Mouse (Mus musculus): Measurements from ENCODE around the gene Sptbn1. TPM values are rescaled to one million over a fixed set of nuclear protein-coding genes. Genes with fewer than 3 reads are reported as not detected.

Sptbn1 gene
- total and polyA plus RNA-seq, 2 experiments from 2014 or later: 150 to 328 TPM

GRCm38 (mm10) chr11:30283710-30284109 lies 15.7 kb upstream of the Sptbn1 start:
- no peak for TF ChIP-seq CTCF (IDR thresholded peaks at IDR 0.05; ENCODE audit: low read depth)
- no peak overlapping the region for H3K27ac ChIP-seq (ENCODE audit: low read depth, low read length)
- no peak overlapping the region for H3K4me2 ChIP-seq (ENCODE audit: low read depth)
- no peaks in the 10 kb centered on the region for H3K36me3 ChIP-seq (ENCODE audit: insufficient read depth)
- H3K4me3 ChIP-seq (ENCODE audit: low read depth, low read length): no peak overlapping the region
- no peak overlapping the region for H3K9ac ChIP-seq
- H3K27me3 ChIP-seq (ENCODE audit: insufficient read depth, low read length): no peaks in the 10 kb centered on the region
- no peak for ATAC-seq
- no peak for DNase-seq
- no peaks in the 10 kb centered on the region for H3K4me1 ChIP-seq (ENCODE audit: insufficient read depth)
- WGBS: 51% methylated on average over 2 of the region's 2 CpGs
- no peaks in the 10 kb centered on the region for H3K9me3 ChIP-seq (ENCODE audit: low read length)

DNA sequence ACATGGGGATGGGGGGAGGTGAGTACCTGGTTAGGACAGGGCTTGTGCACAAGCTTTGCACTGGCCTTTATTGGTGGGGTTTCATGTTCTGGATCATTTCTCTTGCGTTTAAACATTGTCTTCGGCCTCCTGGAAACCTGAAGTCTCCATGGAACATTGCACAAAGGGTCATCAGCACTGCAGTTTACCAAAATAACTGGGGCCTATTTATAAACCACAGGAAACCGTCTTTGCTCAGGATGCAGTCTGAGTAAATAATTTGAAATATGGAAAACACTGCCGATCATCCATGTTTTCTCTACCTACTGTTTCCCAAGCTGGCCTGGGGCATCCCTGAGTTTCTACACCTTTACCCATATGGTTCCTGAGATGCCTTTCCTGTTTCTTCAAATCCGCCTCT lies 13.1 kb upstream of the Sptbn1 start:
- Histone ChIP-seq H3K4me2 (ENCODE audit: low read depth) (no peak overlapping the region), H3K4me1 (ENCODE audit: insufficient read depth) (no peaks in the 10 kb centered on the region), H3K27ac (ENCODE audit: low read depth, low read length) (no peak overlapping the region), H3K36me3 (ENCODE audit: insufficient read depth) (no peaks in the 10 kb centered on the region), H3K9me3 (ENCODE audit: low read length) (0 out of 2 replicates have a peak, but pooled peaks cover 3% of the 10 kb centered on the region), H3K27me3 (ENCODE audit: insufficient read depth, low read length) (no peaks in the 10 kb centered on the region), H3K4me3 (ENCODE audit: low read depth, low read length) (no peak overlapping the region), H3K9ac (no peak overlapping the region)
- no peak for ATAC-seq
- WGBS: 87% methylated on average over 5 of the region's 5 CpGs
- TF ChIP-seq CTCF (IDR thresholded peaks at IDR 0.05; ENCODE audit: low read depth): no peak
- DNase-seq: no peak

- DNase-seq: no peak
- Histone ChIP-seq H3K27me3 (ENCODE audit: insufficient read depth, low read length) (no peaks in the 10 kb centered on the region), H3K4me3 (ENCODE audit: low read depth, low read length) (no peak overlapping the region), H3K36me3 (ENCODE audit: insufficient read depth) (no peaks in the 10 kb centered on the region), H3K9me3 (ENCODE audit: low read length) (0 out of 2 replicates have a peak, but pooled peaks cover 3% of the 10 kb centered on the region), H3K4me2 (ENCODE audit: low read depth) (no peak overlapping the region), H3K27ac (ENCODE audit: low read depth, low read length) (no peak overlapping the region), H3K9ac (no peak overlapping the region), H3K4me1 (ENCODE audit: insufficient read depth) (no peaks in the 10 kb centered on the region)
- WGBS: 83% methylated on average over 5 of the region's 5 CpGs
- ATAC-seq: no peak
- TF ChIP-seq CTCF (IDR thresholded peaks at IDR 0.05; ENCODE audit: low read depth): no peak
Measured at GRCm38 (mm10) chr11:30279278-30279677, 11.3 kb upstream of the Sptbn1 start.

DNA sequence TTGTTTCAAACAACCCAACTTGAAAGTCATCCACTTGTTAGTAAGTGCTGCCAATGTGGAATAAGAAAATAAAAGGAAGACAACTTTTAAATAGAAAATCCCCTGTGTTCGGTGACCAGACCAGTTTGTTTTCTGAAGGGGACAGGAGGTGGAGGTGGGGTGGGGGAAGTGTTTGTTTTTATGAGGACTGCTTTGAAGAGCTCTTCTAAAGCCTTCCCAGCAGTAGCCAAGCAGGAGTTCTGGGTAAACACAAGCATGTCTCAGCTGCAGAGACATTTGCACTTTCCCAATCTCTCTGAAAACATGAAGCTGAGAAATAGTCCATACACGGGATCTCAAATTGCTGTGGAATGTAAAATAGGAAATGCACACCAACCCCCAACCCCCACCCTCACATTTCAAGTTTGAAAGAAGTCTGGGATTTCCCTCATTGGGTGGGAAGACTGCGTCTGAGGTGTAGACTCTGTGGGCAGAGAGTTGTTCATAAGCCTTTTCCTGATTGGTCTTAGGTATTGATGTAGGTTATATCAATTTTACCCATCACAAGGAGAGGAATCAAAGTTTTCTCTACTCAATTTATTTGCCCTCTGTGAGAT lies 7.6 kb upstream of the Sptbn1 start:
- 73% methylated on average over 3 of the region's 3 CpGs for WGBS

DNA sequence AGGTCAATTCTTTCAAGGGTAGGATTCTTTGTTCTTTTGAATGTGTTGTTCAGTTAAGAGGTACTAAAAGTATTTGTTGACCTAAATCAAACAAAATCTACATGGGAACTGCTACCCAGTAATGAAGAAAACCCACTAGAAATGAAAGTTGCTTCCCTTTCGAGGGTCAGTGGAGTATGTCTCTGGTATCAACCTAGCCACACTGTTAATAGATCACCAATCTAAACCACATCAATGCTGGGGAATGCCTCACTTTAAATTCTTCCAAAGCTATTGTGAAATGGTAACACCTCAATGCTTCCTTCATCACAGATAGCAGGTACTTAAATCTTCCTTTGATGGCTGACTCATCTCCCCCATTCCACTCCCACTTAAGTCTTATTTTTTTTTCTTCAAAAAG lies 1.5 kb upstream of the Sptbn1 start:
- Histone ChIP-seq H3K9ac (no peak overlapping the region), H3K27ac (ENCODE audit: low read depth, low read length) (no peak overlapping the region), H3K27me3 (ENCODE audit: insufficient read depth, low read length) (no peaks in the 10 kb centered on the region), H3K4me1 (ENCODE audit: insufficient read depth) (peaks cover 8% of the 10 kb centered on the region; the same call in 1 of the 2 replicates), H3K4me2 (ENCODE audit: low read depth) (peak overlapping the region; percentile 75), H3K36me3 (ENCODE audit: insufficient read depth) (no peaks in the 10 kb centered on the region), H3K9me3 (ENCODE audit: low read length) (no peaks in the 10 kb centered on the region), H3K4me3 (ENCODE audit: low read depth, low read length) (peak overlapping the region; percentile 99)
- no peak for TF ChIP-seq CTCF (IDR thresholded peaks at IDR 0.05; ENCODE audit: low read depth)
- 79% methylated on average over 1 of the region's 1 CpGs for WGBS
- ATAC-seq: no peak
- DNase-seq: no peak

More for the DNA sequence above, 7.6 kb upstream of the Sptbn1 start:
- Histone ChIP-seq H3K36me3 (ENCODE audit: insufficient read depth) (no peaks in the 10 kb centered on the region), H3K27me3 (ENCODE audit: insufficient read depth, low read length) (no peaks in the 10 kb centered on the region), H3K9me3 (ENCODE audit: low read length) (0 out of 2 replicates have a peak, but pooled peaks cover 3% of the 10 kb centered on the region), H3K4me2 (ENCODE audit: low read depth) (no peak overlapping the region), H3K9ac (no peak overlapping the region), H3K4me3 (ENCODE audit: low read depth, low read length) (no peak overlapping the region), H3K4me1 (ENCODE audit: insufficient read depth) (no peaks in the 10 kb centered on the region), H3K27ac (ENCODE audit: low read depth, low read length) (no peak overlapping the region)
- DNase-seq (no peak), ATAC-seq (no peak)
- no peak for TF ChIP-seq CTCF (IDR thresholded peaks at IDR 0.05; ENCODE audit: low read depth)

DNA sequence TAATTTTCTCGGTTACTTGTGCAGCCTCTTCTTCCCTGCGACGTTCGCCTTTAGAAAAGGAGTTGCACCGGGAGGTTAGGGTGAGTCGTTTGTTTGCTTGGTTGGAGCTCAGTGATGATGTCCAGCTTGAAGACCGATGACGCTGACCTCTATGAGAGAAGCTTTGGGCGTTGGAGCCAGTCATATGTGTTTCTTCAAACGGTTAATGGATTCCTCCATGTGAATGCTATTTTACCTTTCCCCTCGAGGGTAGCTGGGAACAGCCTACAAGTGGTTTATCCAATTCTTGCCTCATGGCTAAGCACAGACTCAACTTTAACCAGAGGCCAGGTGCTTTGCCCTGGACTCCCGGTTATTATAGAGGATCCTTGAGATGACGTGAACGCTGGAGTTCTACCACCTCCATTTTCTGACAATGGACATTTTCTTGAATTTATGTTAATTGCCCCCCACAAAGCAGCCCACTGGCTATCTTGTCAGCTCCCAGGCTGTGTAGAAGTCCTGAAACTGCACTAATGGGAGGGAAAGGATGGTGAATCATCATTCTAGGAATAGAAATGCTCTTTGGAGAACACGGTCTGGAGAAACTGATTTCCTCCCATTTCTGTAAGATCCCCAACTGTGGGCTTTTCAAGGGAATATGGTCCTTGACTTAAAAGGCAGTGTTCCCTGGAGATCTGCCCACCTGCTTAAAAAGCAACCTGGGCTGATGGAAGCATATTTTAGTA lies 837 bp upstream of the Sptbn1 start:
- peaks cover 8% of the 10 kb centered on the region; the same call in 1 of the 2 replicates for H3K4me1 ChIP-seq (ENCODE audit: insufficient read depth)
- no peak for TF ChIP-seq CTCF (IDR thresholded peaks at IDR 0.05; ENCODE audit: low read depth)
- H3K36me3 ChIP-seq (ENCODE audit: insufficient read depth): no peaks in the 10 kb centered on the region
- H3K4me2 ChIP-seq (ENCODE audit: low read depth): peak overlapping the region; percentile 75
- no peaks in the 10 kb centered on the region for H3K27me3 ChIP-seq (ENCODE audit: insufficient read depth, low read length)
- H3K27ac ChIP-seq (ENCODE audit: low read depth, low read length): peak overlapping the region; percentile 97
- WGBS: 4% methylated on average over 15 of the region's 15 CpGs
- ATAC-seq: peak; percentile 3
- peak overlapping the region; percentile 98 for H3K9ac ChIP-seq
- H3K9me3 ChIP-seq (ENCODE audit: low read length): no peaks in the 10 kb centered on the region
- H3K4me3 ChIP-seq (ENCODE audit: low read depth, low read length): peak overlapping the region; percentile 99
- no peak for DNase-seq

Measured in forebrain, postnatal 0 days (tissue).